Mouse (Mus musculus) MEL (cell line): ENCODE results near the gene Cltc. TPM values are rescaled to one million over a fixed set of nuclear protein-coding genes. Genes with fewer than 3 reads are reported as not detected.

Experiments used
- DNase-seq: peaks from one replicate; pipeline ENCODE4 v3.0.0; 2011; ENCODE audit warnings: low read depth, low spot score
- H3K27ac ChIP-seq: 2 replicates; pipeline ENCODE4 v1.5.1; 2012; ENCODE audit warnings: low read depth, mild to moderate bottlenecking, control low read depth, low read length, moderate library complexity; ENCODE audit not compliant: control insufficient read depth
- H3K27me3 ChIP-seq, 2 experiments: fragments of 150-350 bp in 1 of 2; sonication (generic) in 1 of 2; 2 replicates each; pipeline ENCODE4 v1.6.1; 2012; ENCODE audit warnings: low read length in 2 of 2, mild to moderate bottlenecking in 2 of 2, improper control_type of control experiment in 1 of 2, moderate library complexity in 1 of 2; ENCODE audit not compliant: insufficient read depth in 2 of 2, control insufficient read depth in 1 of 2
- H3K36me3 ChIP-seq, 2 experiments: 2 replicates each; pipeline ENCODE4 v1.6.1; 2012 to 2014; ENCODE audit warnings: low read length in 2 of 2, improper control_type of control experiment in 1 of 2, inconsistent platforms in 1 of 2, mild to moderate bottlenecking in 1 of 2; ENCODE audit not compliant: insufficient read depth in 2 of 2, control insufficient read depth in 1 of 2
- H3K4me1 ChIP-seq, 2 experiments: fragments of 150-350 bp in 1 of 2; sonication (generic) in 1 of 2; 2 replicates each; pipeline ENCODE4 v1.6.1; 2012; ENCODE audit warnings: low read length in 2 of 2, improper control_type of control experiment in 1 of 2, mild to moderate bottlenecking in 1 of 2; ENCODE audit not compliant: insufficient read depth in 2 of 2, control insufficient read depth in 1 of 2
- H3K4me3 ChIP-seq, 2 experiments: fragments of 150-350 bp in 1 of 2; sonication (generic) in 1 of 2; 2 replicates each; pipeline ENCODE4 v1.5.1; 2012; ENCODE audit warnings: low read depth in 2 of 2, low read length in 2 of 2, mild to moderate bottlenecking in 2 of 2, moderate library complexity in 2 of 2, control low read depth in 1 of 2, improper control_type of control experiment in 1 of 2; ENCODE audit not compliant: control insufficient read depth in 1 of 2, insufficient read depth in 1 of 2
- H3K79me2 ChIP-seq: 2 replicates; pipeline ENCODE4 v1.6.1; 2012; ENCODE audit warnings: mild to moderate bottlenecking, low read length, moderate library complexity; ENCODE audit not compliant: control insufficient read depth, poor library complexity, insufficient read depth
- H3K9ac ChIP-seq: 2 replicates; pipeline ENCODE4 v1.6.1; 2012; ENCODE audit warnings: low read depth, mild to moderate bottlenecking, control low read depth, low read length, moderate library complexity; ENCODE audit not compliant: control insufficient read depth, poor library complexity, severe bottlenecking
- H3K9me3 ChIP-seq: fragments of 150-350 bp; sonication (generic); replicated peaks from 2 replicates; pipeline ENCODE4 v1.6.1; 2012; ENCODE audit warnings: mild to moderate bottlenecking, low read length, improper control_type of control experiment, moderate library complexity; ENCODE audit not compliant: insufficient read depth
- CHD2 ChIP-seq: IDR thresholded peaks from 2 replicates; pipeline ENCODE4 v1.6.1; 2011; ENCODE audit warnings: low read length, improper control_type of control experiment
- CTCF ChIP-seq, 3 experiments: IDR thresholded peaks in 2 of 3; conservative IDR thresholded peaks in 1 of 3; 2 replicates each; pipeline ENCODE4 v1.5.1; 2011 to 2012; ENCODE audit warnings: low read length in 3 of 3, low read depth in 2 of 3, mild to moderate bottlenecking in 2 of 3, improper control_type of control experiment in 1 of 3, inconsistent platforms in 1 of 3, mixed read lengths in 1 of 3, moderate library complexity in 1 of 3; ENCODE audit not compliant: control insufficient read depth in 1 of 3, insufficient read depth in 1 of 3, poor library complexity in 1 of 3, severe bottlenecking in 1 of 3
- EP300 ChIP-seq, 2 experiments: IDR thresholded peaks; 2 replicates each; pipeline ENCODE4 v1.6.1; 2011; ENCODE audit warnings: improper control_type of control experiment in 2 of 2, low read length in 2 of 2, low read depth in 1 of 2, mild to moderate bottlenecking in 1 of 2
- ETS1 ChIP-seq: IDR thresholded peaks from 2 replicates; pipeline ENCODE4 v1.6.1; 2012; ENCODE audit warnings: low read depth, mild to moderate bottlenecking, inconsistent platforms, low read length, improper control_type of control experiment, moderate library complexity
- GABPA ChIP-seq: IDR thresholded peaks from 2 replicates; pipeline ENCODE4 v1.6.1; 2012; ENCODE audit warnings: low read depth, mild to moderate bottlenecking, inconsistent platforms, low read length, improper control_type of control experiment, moderate library complexity
- KAT2A ChIP-seq: conservative IDR thresholded peaks from 2 replicates; pipeline ENCODE4 v1.6.1; 2012; ENCODE audit warnings: low read depth, low read length, improper control_type of control experiment, inconsistent platforms
- MAFK ChIP-seq: IDR thresholded peaks from 2 replicates; pipeline ENCODE4 v1.6.1; 2011; ENCODE audit warnings: low read depth, mild to moderate bottlenecking, low read length, improper control_type of control experiment, borderline replicate concordance
- MAX ChIP-seq: IDR thresholded peaks from 2 replicates; pipeline ENCODE4 v1.6.1; 2011; ENCODE audit warnings: low read length, improper control_type of control experiment
- MYB ChIP-seq: IDR thresholded peaks from 2 replicates; pipeline ENCODE4 v1.6.1; 2011; ENCODE audit warnings: mild to moderate bottlenecking, low read depth, low read length, improper control_type of control experiment
- NELFE ChIP-seq: IDR thresholded peaks from 2 replicates; pipeline ENCODE4 v1.6.1; 2011; ENCODE audit warnings: low read depth, low read length, improper control_type of control experiment
- NRF1 ChIP-seq: IDR thresholded peaks from 2 replicates; pipeline ENCODE4 v1.6.1; 2014; ENCODE audit warnings: low read depth, mild to moderate bottlenecking, inconsistent platforms, low read length, improper control_type of control experiment, moderate library complexity; ENCODE audit not compliant: poor library complexity, insufficient read depth, severe bottlenecking
- POLR2A ChIP-seq, 2 experiments: IDR thresholded peaks; 2 replicates each; pipeline ENCODE4 v1.6.1; 2011 to 2012; ENCODE audit warnings: low read length in 2 of 2, mild to moderate bottlenecking in 2 of 2, control low read depth in 1 of 2, improper control_type of control experiment in 1 of 2, low read depth in 1 of 2, moderate library complexity in 1 of 2; ENCODE audit not compliant: control insufficient read depth in 1 of 2, insufficient read depth in 1 of 2, poor library complexity in 1 of 2
- POLR2AphosphoS5 ChIP-seq: IDR thresholded peaks from 2 replicates; pipeline ENCODE4 v1.6.1; 2012; ENCODE audit warnings: low read depth, borderline replicate concordance, mild to moderate bottlenecking, inconsistent platforms, low read length, moderate library complexity, mixed read lengths
- SMC3 ChIP-seq: IDR thresholded peaks from 2 replicates; pipeline ENCODE4 v1.6.1; 2011; ENCODE audit warnings: low read depth, low read length, improper control_type of control experiment
- TAL1 ChIP-seq: IDR thresholded peaks from 2 replicates; pipeline ENCODE4 v1.6.1; 2012; ENCODE audit warnings: mild to moderate bottlenecking, inconsistent platforms, low read length, moderate library complexity, mixed read lengths
- TBP ChIP-seq: IDR thresholded peaks from 2 replicates; pipeline ENCODE4 v1.8.0; 2011; ENCODE audit warnings: low read depth, low read length, improper control_type of control experiment
- USF2 ChIP-seq, 2 experiments: IDR thresholded peaks; 2 replicates each; pipeline ENCODE4 v1.6.1; 2011 to 2012; ENCODE audit warnings: improper control_type of control experiment in 2 of 2, low read length in 2 of 2, borderline replicate concordance in 1 of 2, inconsistent platforms in 1 of 2, low read depth in 1 of 2, mild to moderate bottlenecking in 1 of 2; ENCODE audit not compliant: insufficient read depth in 1 of 2
- ZC3H11A ChIP-seq: IDR thresholded peaks from 2 replicates; pipeline ENCODE4 v1.6.1; 2012; ENCODE audit warnings: low read depth, mild to moderate bottlenecking, inconsistent platforms, low read length, improper control_type of control experiment
- ZNF384 ChIP-seq: IDR thresholded peaks from 2 replicates; pipeline ENCODE4 v1.6.1; 2012; ENCODE audit warnings: low read depth, mild to moderate bottlenecking, inconsistent platforms, low read length, improper control_type of control experiment
- polyA plus RNA-seq, 2 experiments: library from polyadenylated mRNA; stranded (reverse) in 1 of 2; unstranded in 1 of 2; fragments of >175 nt in 1 of 2; fragments of >200 nt in 1 of 2; gene quantifications; 2 replicates each; pipeline versions ENCODE4 v1.2.1 to v1.2.4; 2012; ENCODE audit warnings: low replicate concordance in 2 of 2, low read depth in 1 of 2; ENCODE audit not compliant: insufficient read length in 2 of 2, insufficient read depth in 1 of 2, missing spikeins in 1 of 2
- total RNA-seq: library from RNA; depleted of rRNA; stranded (reverse); fragments of 300-350 nt; gene quantifications from 2 replicates; pipeline ENCODE4 v1.2.3, GENCODE M21; 2012

Cltc gene
- total and polyA plus RNA-seq, 3 experiments, result 149 to 300 (median 205) TPM

DNA sequence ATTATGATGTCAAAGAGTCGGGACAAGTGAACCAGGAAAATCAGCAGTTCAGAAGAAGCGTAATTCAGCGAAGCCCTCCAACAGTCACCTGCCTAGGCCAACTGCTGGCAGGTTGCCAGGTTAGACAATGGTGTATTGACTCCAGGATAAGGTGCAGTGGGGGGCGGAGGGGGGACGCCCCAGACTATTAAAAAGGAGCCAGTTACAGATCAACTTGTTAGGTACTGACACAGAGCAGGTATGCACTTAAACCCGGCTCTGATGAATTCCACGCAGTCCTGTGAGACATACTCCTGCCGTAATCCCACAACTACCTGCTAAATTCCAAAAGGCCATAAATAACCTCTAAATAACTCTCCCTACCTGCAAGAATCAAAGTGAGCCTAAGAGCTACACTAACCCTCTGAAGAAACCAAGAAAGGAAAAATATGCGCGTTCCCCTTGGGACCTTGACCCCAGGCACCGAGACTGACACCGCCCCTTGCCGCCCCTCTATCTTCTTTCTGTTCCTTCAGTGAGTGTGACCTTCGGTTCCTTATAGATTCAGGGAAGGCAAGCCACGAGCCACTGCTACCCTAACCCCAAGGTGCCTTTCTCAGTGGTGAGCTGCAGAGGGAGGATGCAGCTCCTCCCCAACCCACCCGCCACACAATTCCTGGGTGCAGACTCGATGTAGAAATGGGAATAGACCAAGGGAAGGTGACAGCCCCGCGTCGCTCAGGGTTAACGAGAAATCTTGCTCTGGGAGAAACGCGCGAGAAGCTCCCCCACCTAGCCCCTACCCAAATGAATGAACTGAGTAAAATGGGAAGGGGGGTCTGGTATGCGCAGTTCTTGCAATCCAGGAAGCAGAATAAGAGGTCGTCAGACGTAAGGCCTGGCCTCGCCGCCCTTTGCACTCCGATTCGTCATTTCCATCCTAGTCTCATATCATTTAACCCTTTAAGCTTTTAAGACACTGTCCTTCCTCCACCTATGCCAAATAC lies 916 bp downstream of the Cltc start (continued):
- TF ChIP-seq SMC3, result peak; percentile 16; the same call in 1 of the 2 replicates
- no peak for TF ChIP-seq TAL1
- no peak for TF ChIP-seq TBP
- no peak for TF ChIP-seq CHD2
- no peak; a peak in 1 of 4 replicates for TF ChIP-seq POLR2A (IDR thresholded peaks at IDR 0.05; ENCODE audit: control insufficient read depth in 1 of 2, insufficient read depth in 1 of 2, low read depth in 1 of 2, low read length in 2 of 2, poor library complexity in 1 of 2)
- no peak for TF ChIP-seq USF2 (IDR thresholded peaks at IDR 0.05; ENCODE audit: borderline replicate concordance in 1 of 2, insufficient read depth in 1 of 2, low read depth in 1 of 2, low read length in 2 of 2)
- TF ChIP-seq MAFK, result no peak
- no peak for TF ChIP-seq NELFE
- no peak for TF ChIP-seq POLR2AphosphoS5
- no peak for TF ChIP-seq GABPA
- TF ChIP-seq KAT2A, result peak; percentile 37; the same call in 1 of the 2 replicates
- TF ChIP-seq ZC3H11A, result no peak
- 0 out of 2 replicates have a peak, but pooled peaks have one; percentile 32 for TF ChIP-seq MAX
- no peak for TF ChIP-seq NRF1
- TF ChIP-seq CTCF (IDR thresholded peaks at IDR 0.05 in 2 of 3, conservative IDR thresholded peaks at IDR 0.05 in 1 of 3; ENCODE audit: control insufficient read depth in 1 of 3, insufficient read depth in 1 of 3, low read depth in 2 of 3, low read length in 3 of 3, poor library complexity in 1 of 3, severe bottlenecking in 1 of 3), result no peak
- peak; percentile 25 to 63 for TF ChIP-seq EP300 (IDR thresholded peaks at IDR 0.05; ENCODE audit: low read depth in 1 of 2, low read length in 2 of 2)
- TF ChIP-seq, all 39 proteins: peak for 20

DNA sequence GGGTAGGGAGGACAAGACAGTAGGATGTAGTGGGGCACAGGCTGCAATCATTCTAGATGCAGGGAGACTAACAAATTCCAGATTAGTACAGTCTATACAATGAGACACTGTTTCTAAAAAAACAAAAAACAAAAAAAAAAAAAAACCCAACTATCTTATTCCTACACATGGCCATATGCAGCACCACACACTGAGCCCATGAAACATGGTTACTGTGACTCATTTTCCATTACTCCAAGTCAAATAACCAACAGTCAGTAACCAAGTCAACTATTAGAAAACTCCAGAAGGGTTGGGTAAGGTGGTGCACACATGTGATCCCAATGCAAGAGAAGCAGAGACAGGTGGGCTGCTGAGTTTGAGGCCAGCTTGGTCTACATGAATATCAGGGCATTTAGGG lies 5.0 kb downstream of the Cltc start:
- Histone ChIP-seq H3K4me1 (peaks cover 29 to 37% of the 10 kb centered on the region in 2 experiments), H3K79me2 (peaks cover 83% of the 10 kb centered on the region), H3K9ac (no peak overlapping the region), H3K36me3 (peaks cover 31 to 69% of the 10 kb centered on the region in 2 experiments), H3K27ac (peak overlapping the region; percentile 19; the same call in 1 of the 2 replicates), H3K27me3 (no peaks in the 10 kb centered on the region), H3K4me3 (no peak overlapping the region), H3K9me3 (no peaks in the 10 kb centered on the region)
- TF ChIP-seq TAL1 (peak; percentile 40), MYB (no peak), ETS1 (no peak), ZNF384 (peak; percentile 41; the same call in 1 of the 2 replicates)
- DNase-seq, result peak; percentile 53
